Mouse (Mus musculus): ENCODE measurements at regions not wholly inside any gene's neighbourhood (a gene's known extent, or its start where the extent isn't known, plus 50 kb on each side); places are given as distances from the start of the nearest gene placed in this dataset.

- no peak for DNase-seq
Observed at GRCm38 (mm10) chr10:100927086-100927485, 336.8 kb downstream of the 1700017N19Rik start.

GRCm38 (mm10) chr10:100931739-100932138 lies 341.5 kb downstream of the 1700017N19Rik start:
- no peak for DNase-seq

- DNase-seq = no peak
Observed at GRCm38 (mm10) chr10:100958371-100958770, 368.1 kb downstream of the 1700017N19Rik start.

GRCm38 (mm10) chr10:101003469-101003868 lies 413.2 kb downstream of the 1700017N19Rik start:
- no peak for DNase-seq

GRCm38 (mm10) chr10:101004687-101005086 lies 414.4 kb downstream of the 1700017N19Rik start:
- DNase-seq = no peak

GRCm38 (mm10) chr10:101015416-101015815 lies 425.1 kb downstream of the 1700017N19Rik start:
- DNase-seq = no peak

GRCm38 (mm10) chr10:101038630-101039029 lies 448.3 kb downstream of the 1700017N19Rik start:
- DNase-seq = no peak

- no peak for DNase-seq
Observed at GRCm38 (mm10) chr10:101039034-101039433, 448.8 kb downstream of the 1700017N19Rik start.

Data from thymus, postnatal 25 days (tissue).